Mouse (Mus musculus) MEL (cell line): ENCODE results near the gene Unc79. TPM values are rescaled to one million over a fixed set of nuclear protein-coding genes. Genes with fewer than 3 reads are reported as not detected.

ENCODE experiments used
- DNase-seq: peaks from one replicate; pipeline ENCODE4 v3.0.0; 2011; ENCODE audit warnings: low read depth, low spot score
- H3K27ac ChIP-seq: 2 replicates; pipeline ENCODE4 v1.5.1; 2012; ENCODE audit warnings: low read depth, mild to moderate bottlenecking, control low read depth, low read length, moderate library complexity; ENCODE audit not compliant: control insufficient read depth
- H3K27me3 ChIP-seq, 2 experiments: fragments of 150-350 bp in 1 of 2; sonication (generic) in 1 of 2; 2 replicates each; pipeline ENCODE4 v1.6.1; 2012; ENCODE audit warnings: low read length in 2 of 2, mild to moderate bottlenecking in 2 of 2, improper control_type of control experiment in 1 of 2, moderate library complexity in 1 of 2; ENCODE audit not compliant: insufficient read depth in 2 of 2, control insufficient read depth in 1 of 2
- H3K36me3 ChIP-seq, 2 experiments: 2 replicates each; pipeline ENCODE4 v1.6.1; 2012 to 2014; ENCODE audit warnings: low read length in 2 of 2, improper control_type of control experiment in 1 of 2, inconsistent platforms in 1 of 2, mild to moderate bottlenecking in 1 of 2; ENCODE audit not compliant: insufficient read depth in 2 of 2, control insufficient read depth in 1 of 2
- H3K4me1 ChIP-seq, 2 experiments: fragments of 150-350 bp in 1 of 2; sonication (generic) in 1 of 2; 2 replicates each; pipeline ENCODE4 v1.6.1; 2012; ENCODE audit warnings: low read length in 2 of 2, improper control_type of control experiment in 1 of 2, mild to moderate bottlenecking in 1 of 2; ENCODE audit not compliant: insufficient read depth in 2 of 2, control insufficient read depth in 1 of 2
- H3K4me3 ChIP-seq, 2 experiments: fragments of 150-350 bp in 1 of 2; sonication (generic) in 1 of 2; 2 replicates each; pipeline ENCODE4 v1.5.1; 2012; ENCODE audit warnings: low read depth in 2 of 2, low read length in 2 of 2, mild to moderate bottlenecking in 2 of 2, moderate library complexity in 2 of 2, control low read depth in 1 of 2, improper control_type of control experiment in 1 of 2; ENCODE audit not compliant: control insufficient read depth in 1 of 2, insufficient read depth in 1 of 2
- H3K79me2 ChIP-seq: 2 replicates; pipeline ENCODE4 v1.6.1; 2012; ENCODE audit warnings: mild to moderate bottlenecking, low read length, moderate library complexity; ENCODE audit not compliant: control insufficient read depth, poor library complexity, insufficient read depth
- H3K9ac ChIP-seq: 2 replicates; pipeline ENCODE4 v1.6.1; 2012; ENCODE audit warnings: low read depth, mild to moderate bottlenecking, control low read depth, low read length, moderate library complexity; ENCODE audit not compliant: control insufficient read depth, poor library complexity, severe bottlenecking
- H3K9me3 ChIP-seq: fragments of 150-350 bp; sonication (generic); replicated peaks from 2 replicates; pipeline ENCODE4 v1.6.1; 2012; ENCODE audit warnings: mild to moderate bottlenecking, low read length, improper control_type of control experiment, moderate library complexity; ENCODE audit not compliant: insufficient read depth
- BHLHE40 ChIP-seq: IDR thresholded peaks from 2 replicates; pipeline ENCODE4 v1.6.1; 2012; ENCODE audit warnings: low read depth, mild to moderate bottlenecking, inconsistent platforms, low read length, improper control_type of control experiment, borderline replicate concordance
- CHD2 ChIP-seq: IDR thresholded peaks from 2 replicates; pipeline ENCODE4 v1.6.1; 2011; ENCODE audit warnings: low read length, improper control_type of control experiment
- CTCF ChIP-seq, 3 experiments: IDR thresholded peaks in 2 of 3; conservative IDR thresholded peaks in 1 of 3; 2 replicates each; pipeline ENCODE4 v1.5.1; 2011 to 2012; ENCODE audit warnings: low read length in 3 of 3, low read depth in 2 of 3, mild to moderate bottlenecking in 2 of 3, improper control_type of control experiment in 1 of 3, inconsistent platforms in 1 of 3, mixed read lengths in 1 of 3, moderate library complexity in 1 of 3; ENCODE audit not compliant: control insufficient read depth in 1 of 3, insufficient read depth in 1 of 3, poor library complexity in 1 of 3, severe bottlenecking in 1 of 3
- E2F4 ChIP-seq: IDR thresholded peaks from 2 replicates; pipeline ENCODE4 v1.6.1; 2011; ENCODE audit warnings: low read depth, low read length, improper control_type of control experiment, borderline replicate concordance
- ELF1 ChIP-seq: IDR thresholded peaks from 2 replicates; pipeline ENCODE4 v1.6.1; 2014; ENCODE audit warnings: low read depth, mild to moderate bottlenecking, inconsistent platforms, low read length, improper control_type of control experiment, moderate library complexity
- HCFC1 ChIP-seq: IDR thresholded peaks from 2 replicates; pipeline ENCODE4 v1.6.1; 2012; ENCODE audit warnings: low read depth, mild to moderate bottlenecking, inconsistent platforms, low read length, improper control_type of control experiment, moderate library complexity
- MAX ChIP-seq: IDR thresholded peaks from 2 replicates; pipeline ENCODE4 v1.6.1; 2011; ENCODE audit warnings: low read length, improper control_type of control experiment
- MEF2A ChIP-seq: IDR thresholded peaks from 2 replicates; pipeline ENCODE4 v1.6.1; 2014; ENCODE audit warnings: low read depth, mild to moderate bottlenecking, inconsistent platforms, low read length, improper control_type of control experiment; ENCODE audit not compliant: poor library complexity, insufficient replicate concordance, severe bottlenecking; ENCODE audit errors: extremely low read depth
- MXI1 ChIP-seq: IDR thresholded peaks from 2 replicates; pipeline ENCODE4 v1.6.1; 2011; ENCODE audit warnings: mild to moderate bottlenecking, low read depth, low read length, improper control_type of control experiment
- MYB ChIP-seq: IDR thresholded peaks from 2 replicates; pipeline ENCODE4 v1.6.1; 2011; ENCODE audit warnings: mild to moderate bottlenecking, low read depth, low read length, improper control_type of control experiment
- NELFE ChIP-seq: IDR thresholded peaks from 2 replicates; pipeline ENCODE4 v1.6.1; 2011; ENCODE audit warnings: low read depth, low read length, improper control_type of control experiment
- POLR2A ChIP-seq, 2 experiments: IDR thresholded peaks; 2 replicates each; pipeline ENCODE4 v1.6.1; 2011 to 2012; ENCODE audit warnings: low read length in 2 of 2, mild to moderate bottlenecking in 2 of 2, control low read depth in 1 of 2, improper control_type of control experiment in 1 of 2, low read depth in 1 of 2, moderate library complexity in 1 of 2; ENCODE audit not compliant: control insufficient read depth in 1 of 2, insufficient read depth in 1 of 2, poor library complexity in 1 of 2
- POLR2AphosphoS2 ChIP-seq: IDR thresholded peaks from 2 replicates; pipeline ENCODE4 v1.6.1; 2011; ENCODE audit warnings: low read length, improper control_type of control experiment
- POLR2AphosphoS5 ChIP-seq: IDR thresholded peaks from 2 replicates; pipeline ENCODE4 v1.6.1; 2012; ENCODE audit warnings: low read depth, borderline replicate concordance, mild to moderate bottlenecking, inconsistent platforms, low read length, moderate library complexity, mixed read lengths
- RAD21 ChIP-seq: IDR thresholded peaks from 2 replicates; pipeline ENCODE4 v1.6.1; 2011; ENCODE audit warnings: mild to moderate bottlenecking, low read depth, low read length, improper control_type of control experiment
- SIN3A ChIP-seq: IDR thresholded peaks from 2 replicates; pipeline ENCODE4 v1.6.1; 2012; ENCODE audit warnings: low read length, improper control_type of control experiment, inconsistent platforms
- SMC3 ChIP-seq: IDR thresholded peaks from 2 replicates; pipeline ENCODE4 v1.6.1; 2011; ENCODE audit warnings: low read depth, low read length, improper control_type of control experiment
- TAL1 ChIP-seq: IDR thresholded peaks from 2 replicates; pipeline ENCODE4 v1.6.1; 2012; ENCODE audit warnings: mild to moderate bottlenecking, inconsistent platforms, low read length, moderate library complexity, mixed read lengths
- ZC3H11A ChIP-seq: IDR thresholded peaks from 2 replicates; pipeline ENCODE4 v1.6.1; 2012; ENCODE audit warnings: low read depth, mild to moderate bottlenecking, inconsistent platforms, low read length, improper control_type of control experiment
- ZKSCAN1 ChIP-seq: IDR thresholded peaks from 2 replicates; pipeline ENCODE4 v1.6.1; 2012; ENCODE audit warnings: low read depth, mild to moderate bottlenecking, inconsistent platforms, low read length, improper control_type of control experiment, moderate library complexity
- polyA plus RNA-seq, 2 experiments: library from polyadenylated mRNA; stranded (reverse) in 1 of 2; unstranded in 1 of 2; fragments of >175 nt in 1 of 2; fragments of >200 nt in 1 of 2; gene quantifications; 2 replicates each; pipeline versions ENCODE4 v1.2.1 to v1.2.4; 2012; ENCODE audit warnings: low replicate concordance in 2 of 2, low read depth in 1 of 2; ENCODE audit not compliant: insufficient read length in 2 of 2, insufficient read depth in 1 of 2, missing spikeins in 1 of 2
- total RNA-seq: library from RNA; depleted of rRNA; stranded (reverse); fragments of 300-350 nt; gene quantifications from 2 replicates; pipeline ENCODE4 v1.2.3, GENCODE M21; 2012

Gene Unc79
- total and polyA plus RNA-seq, 3 experiments: 0.01 TPM; not detected in 2

GRCm38 (mm10) chr12:103142550-103143010 is 193.9 kb downstream of the Unc79 start (continued):
- TF ChIP-seq POLR2AphosphoS5: no peak

- Histone ChIP-seq H3K9me3 (no peaks in the 10 kb centered on the region), H3K4me3 (no peak overlapping the region), H3K9ac (no peak overlapping the region), H3K79me2 (no peaks in the 10 kb centered on the region), H3K4me1 (no peaks in the 10 kb centered on the region), H3K36me3 (no peaks in the 10 kb centered on the region), H3K27me3 (no peaks in the 10 kb centered on the region), H3K27ac (no peak overlapping the region)
- TF ChIP-seq MXI1 (0 out of 2 replicates have a peak, but pooled peaks have one; percentile 26), SMC3 (peak; percentile 45), MYB (no peak), RAD21 (peak; percentile 50), NELFE (no peak), SIN3A (peak; percentile 71), MAX (no peak), POLR2AphosphoS2 (no peak), BHLHE40 (no peak), TAL1 (no peak), CHD2 (no peak), POLR2AphosphoS5 (no peak), MEF2A (no peak), HCFC1 (no peak), CTCF (IDR thresholded peaks at IDR 0.05 in 2 of 3, conservative IDR thresholded peaks at IDR 0.05 in 1 of 3; ENCODE audit: control insufficient read depth in 1 of 3, insufficient read depth in 1 of 3, low read depth in 2 of 3, low read length in 3 of 3, poor library complexity in 1 of 3, severe bottlenecking in 1 of 3) (peak; percentile 50 to 72 (median 68)), ELF1 (no peak), E2F4 (no peak), ZC3H11A (peak; percentile 31), ZKSCAN1 (no peak), POLR2A (IDR thresholded peaks at IDR 0.05; ENCODE audit: control insufficient read depth in 1 of 2, insufficient read depth in 1 of 2, low read depth in 1 of 2, low read length in 2 of 2, poor library complexity in 1 of 2) (no peak)
- peak; percentile 61 for DNase-seq
Observed at GRCm38 (mm10) chr12:103143798-103144565, 195.3 kb downstream of the Unc79 start.
